Mouse (Mus musculus) heart, embryonic 16.5 days (tissue): ENCODE data around the gene Fut1. TPM values are rescaled to one million over a fixed set of nuclear protein-coding genes. Genes with fewer than 3 reads are reported as not detected.

Experiments used
- ATAC-seq: fragments of 200-750 bp; cut with Nextera tagmentation; replicated peaks from 2 replicates; pipeline ENCODE4 v1.8.0; 2017; ENCODE audit warnings: moderate number of reproducible peaks; ENCODE audit not compliant: insufficient read depth, low FRiP score; ENCODE audit errors: extremely low read depth
- H3K27ac ChIP-seq: fragments of 300-500 bp; sonication (generic); 2 replicates; pipeline ENCODE4 v1.5.1; 2014; ENCODE audit warnings: mild to moderate bottlenecking, low read length, control low read depth, moderate library complexity
- H3K27me3 ChIP-seq: fragments of 300-500 bp; sonication (generic); 2 replicates; pipeline ENCODE4 v1.6.1; 2014; ENCODE audit warnings: low read length, mixed read lengths; ENCODE audit not compliant: control insufficient read depth, insufficient read depth
- H3K36me3 ChIP-seq: fragments of 300-500 bp; sonication (generic); 2 replicates; pipeline ENCODE4 v1.6.1; 2014; ENCODE audit not compliant: control insufficient read depth, insufficient read depth
- H3K4me1 ChIP-seq: fragments of 300-500 bp; sonication (generic); 2 replicates; pipeline ENCODE4 v1.6.1; 2014; ENCODE audit warnings: low read length, mixed read lengths; ENCODE audit not compliant: control insufficient read depth, insufficient read depth
- H3K4me2 ChIP-seq: fragments of 300-500 bp; sonication (generic); 2 replicates; pipeline ENCODE4 v1.6.1; 2014; ENCODE audit warnings: low read depth, mild to moderate bottlenecking, control low read depth, low read length
- H3K4me3 ChIP-seq: fragments of 300-500 bp; sonication (generic); 2 replicates; pipeline ENCODE4 v1.5.1; 2014; ENCODE audit warnings: mild to moderate bottlenecking, control low read depth, low read length
- H3K9ac ChIP-seq: fragments of 300-500 bp; sonication (generic); 2 replicates; pipeline ENCODE4 v1.6.1; 2014; ENCODE audit warnings: low read length, control low read depth
- H3K9me3 ChIP-seq: fragments of 300-500 bp; sonication (generic); replicated peaks from 2 replicates; pipeline ENCODE4 v1.6.1; 2016; ENCODE audit warnings: low read length; ENCODE audit not compliant: control insufficient read depth
- WGBS: fragments of 180-500 bp; shearing (Covaris S2); extraction: QIAGEN DNeasy Blood & Tissue Kit; methylation state at CpG from one replicate; pipeline ENCODE4 v1.1.7; 2014; 5-methylcytosine and 5-hydroxymethylcytosine counted together
- polyA plus RNA-seq: library from polyadenylated mRNA; unstranded; fragments of >200 nt; fragmentation: Nextera tagmentation; extraction: Ambion mirVana; gene quantifications from 2 replicates; pipeline ENCODE4 v1.2.1, GENCODE M21; 2015

Fut1 gene
- polyA plus RNA-seq, 1 experiment from 2014 or later: 0.83 TPM

DNA sequence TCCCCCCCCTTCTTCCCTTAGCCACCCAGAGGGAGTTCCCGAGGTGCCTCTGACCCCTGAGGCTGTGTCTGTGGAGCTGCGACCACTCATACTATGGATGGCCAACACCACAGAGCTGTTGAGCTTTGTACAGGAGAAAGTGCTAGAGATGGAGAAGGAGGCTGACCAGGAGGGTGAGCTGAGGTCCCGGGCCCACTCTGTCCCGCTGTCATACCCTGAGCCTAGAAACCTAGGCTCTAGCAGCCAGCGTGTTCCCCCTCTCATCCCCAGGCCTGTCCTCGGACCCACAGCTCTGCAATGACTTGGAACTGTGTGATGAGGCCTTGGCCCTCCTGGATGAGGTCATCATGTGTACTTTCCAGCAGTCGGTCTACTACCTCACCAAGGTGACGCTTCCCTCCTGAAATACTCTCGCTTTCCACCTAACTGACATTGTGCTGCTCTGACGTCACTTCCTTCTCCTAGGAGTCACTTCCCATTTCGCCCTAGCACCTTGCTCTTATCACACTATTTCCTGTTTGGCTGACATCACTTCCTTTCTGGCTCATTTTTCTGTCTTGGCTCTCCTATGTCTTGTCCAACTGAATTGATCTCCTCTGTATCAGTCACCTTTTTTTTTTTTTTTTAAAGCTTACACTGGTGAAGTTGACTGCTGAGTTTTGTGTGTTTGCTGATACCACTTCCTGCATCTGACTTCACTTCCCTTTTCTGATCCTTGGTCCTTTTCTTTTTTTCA, 18.0 kb downstream of the Fut1 start:
- no peak overlapping the region for H3K4me2 ChIP-seq
- peaks cover 27% of the 10 kb centered on the region for H3K4me1 ChIP-seq
- WGBS: 68% methylated on average over 11 of the region's 11 CpGs
- no peaks in the 10 kb centered on the region for H3K9me3 ChIP-seq
- H3K27me3 ChIP-seq: 0 out of 2 replicates have a peak, but pooled peaks cover 2% of the 10 kb centered on the region
- H3K4me3 ChIP-seq: no peak overlapping the region
- H3K36me3 ChIP-seq: peaks cover 9% of the 10 kb centered on the region
- no peak overlapping the region for H3K9ac ChIP-seq
- H3K27ac ChIP-seq: peak overlapping the region; percentile 79
- no peak for ATAC-seq

DNA sequence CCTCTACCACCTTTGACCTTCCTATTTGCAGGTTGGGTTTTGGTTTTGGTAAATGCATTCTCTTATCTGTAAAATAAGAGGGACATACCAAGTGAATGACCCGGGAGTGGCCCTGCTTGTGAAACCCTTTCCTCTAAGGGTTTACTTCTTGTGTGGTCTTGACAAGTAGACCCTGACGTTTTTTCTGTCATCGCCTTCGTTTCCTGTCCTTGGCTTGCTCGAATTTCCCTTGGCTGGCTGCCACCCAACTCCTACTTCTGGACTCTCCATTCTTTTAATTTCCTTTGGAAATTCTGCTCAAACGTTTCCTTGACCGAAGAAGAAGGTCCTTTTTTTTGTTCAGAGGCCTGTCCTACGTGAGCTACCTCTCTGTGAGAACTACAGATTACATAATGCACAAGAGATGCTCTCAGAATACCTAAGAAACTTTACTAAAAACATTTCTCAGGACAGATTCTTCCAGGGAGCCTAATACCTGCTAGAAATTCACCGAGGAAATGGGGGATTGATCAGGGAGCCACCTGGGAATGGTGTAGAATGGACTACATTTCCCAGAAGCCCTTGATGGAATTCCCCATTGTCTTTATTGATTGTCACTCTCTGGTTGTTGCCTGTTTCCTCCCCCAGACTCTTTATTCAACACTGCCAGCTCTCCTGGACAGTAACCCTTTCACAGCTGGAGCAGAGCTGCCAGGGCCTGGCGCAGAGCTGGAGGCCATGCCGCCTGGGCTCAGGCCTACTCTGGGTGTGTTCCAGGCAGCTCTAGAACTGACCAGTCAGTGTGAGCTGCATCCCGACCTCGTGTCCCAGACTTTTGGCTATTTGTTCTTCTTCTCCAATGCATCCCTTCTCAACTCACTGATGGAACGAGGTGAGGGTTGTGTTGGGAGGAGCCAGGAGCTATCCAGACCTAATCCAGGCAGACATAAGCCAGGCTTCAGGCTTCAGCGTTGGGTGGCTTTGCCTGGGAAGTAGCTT, 18.9 kb downstream of the Fut1 start:
- Histone ChIP-seq H3K4me1 (peaks cover 33% of the 10 kb centered on the region), H3K36me3 (peaks cover 9% of the 10 kb centered on the region), H3K4me2 (peak overlapping the region; percentile 14), H3K9me3 (no peaks in the 10 kb centered on the region), H3K27me3 (0 out of 2 replicates have a peak, but pooled peaks cover 2% of the 10 kb centered on the region), H3K27ac (peak overlapping the region; percentile 79), H3K9ac (no peak overlapping the region), H3K4me3 (no peak overlapping the region)
- no peak; the same call in 1 of the 2 replicates for ATAC-seq
- WGBS: 56% methylated on average over 15 of the region's 15 CpGs

DNA sequence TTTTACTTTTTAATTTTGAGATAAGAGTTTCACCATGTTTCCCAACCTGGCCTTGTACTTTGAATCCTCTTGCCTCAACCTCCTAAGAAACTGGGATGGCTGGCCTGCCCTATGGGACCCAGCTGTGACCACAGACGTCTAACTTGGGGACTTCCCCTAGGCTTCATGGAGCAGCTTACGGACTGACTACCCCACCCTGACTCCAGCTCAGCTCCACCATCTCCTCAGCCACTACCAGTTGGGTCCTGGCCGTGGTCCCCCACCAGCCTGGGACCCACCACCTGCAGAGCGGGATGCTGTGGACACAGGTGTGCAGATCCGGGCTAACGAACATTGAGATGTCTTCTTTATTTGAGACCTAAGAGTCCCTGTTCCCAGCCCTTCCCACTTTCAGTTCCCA, 20.6 kb downstream of the Fut1 start:
- Histone ChIP-seq H3K4me2 (peak overlapping the region; percentile 53; the same call in 1 of the 2 replicates), H3K4me3 (no peak overlapping the region), H3K9ac (no peak overlapping the region), H3K4me1 (peaks cover 44% of the 10 kb centered on the region), H3K36me3 (peaks cover 9% of the 10 kb centered on the region), H3K27ac (no peak overlapping the region), H3K9me3 (no peaks in the 10 kb centered on the region), H3K27me3 (no peaks in the 10 kb centered on the region)
- ATAC-seq: no peak
- WGBS: 91% methylated on average over 6 of the region's 6 CpGs

DNA sequence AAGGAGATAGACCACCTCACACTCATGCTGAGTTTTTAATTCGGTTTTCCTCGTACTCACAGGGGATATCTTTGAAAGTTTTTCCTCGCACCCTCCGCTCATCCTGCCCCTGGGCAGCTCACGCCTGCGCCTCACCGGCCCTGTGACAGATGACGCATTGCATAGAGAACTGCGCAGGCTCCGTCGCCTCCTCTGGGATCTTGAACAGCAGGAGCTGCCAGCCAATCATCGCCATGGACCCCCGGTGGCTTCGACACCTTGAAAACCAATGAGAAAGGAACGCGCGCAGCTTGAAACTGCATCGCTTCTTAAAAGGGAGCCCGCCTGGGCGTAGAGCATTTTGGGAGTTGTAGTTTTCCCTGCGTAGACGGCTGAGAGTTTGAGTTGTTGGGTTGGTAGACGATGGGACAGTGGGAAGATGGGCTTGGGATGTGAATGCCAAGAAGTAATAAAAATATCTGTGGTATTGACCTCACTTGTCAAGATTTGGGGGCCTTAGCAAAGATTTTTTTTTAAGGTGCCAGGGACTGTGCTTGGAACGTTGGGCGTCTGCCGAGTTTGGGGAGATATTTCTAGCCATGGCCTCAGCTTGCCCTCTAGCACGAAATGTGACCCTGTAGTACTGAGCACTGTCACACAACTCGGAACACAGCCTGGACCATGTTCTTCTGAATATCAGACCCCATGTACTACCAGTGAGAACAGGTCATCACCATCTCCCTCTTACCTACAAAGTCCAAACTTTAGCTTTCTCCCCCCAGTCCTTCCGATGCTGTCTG, 21.7 kb downstream of the Fut1 start:
- Histone ChIP-seq H3K9ac (peak overlapping the region; percentile 43; the same call in 1 of the 2 replicates), H3K4me2 (peak overlapping the region; percentile 53), H3K27me3 (no peaks in the 10 kb centered on the region), H3K9me3 (no peaks in the 10 kb centered on the region), H3K27ac (no peak overlapping the region), H3K4me1 (peaks cover 42% of the 10 kb centered on the region), H3K36me3 (peaks cover 9% of the 10 kb centered on the region), H3K4me3 (peak overlapping the region; percentile 18)
- 29% methylated on average over 29 of the region's 29 CpGs for WGBS
- peak; percentile 77 for ATAC-seq

DNA sequence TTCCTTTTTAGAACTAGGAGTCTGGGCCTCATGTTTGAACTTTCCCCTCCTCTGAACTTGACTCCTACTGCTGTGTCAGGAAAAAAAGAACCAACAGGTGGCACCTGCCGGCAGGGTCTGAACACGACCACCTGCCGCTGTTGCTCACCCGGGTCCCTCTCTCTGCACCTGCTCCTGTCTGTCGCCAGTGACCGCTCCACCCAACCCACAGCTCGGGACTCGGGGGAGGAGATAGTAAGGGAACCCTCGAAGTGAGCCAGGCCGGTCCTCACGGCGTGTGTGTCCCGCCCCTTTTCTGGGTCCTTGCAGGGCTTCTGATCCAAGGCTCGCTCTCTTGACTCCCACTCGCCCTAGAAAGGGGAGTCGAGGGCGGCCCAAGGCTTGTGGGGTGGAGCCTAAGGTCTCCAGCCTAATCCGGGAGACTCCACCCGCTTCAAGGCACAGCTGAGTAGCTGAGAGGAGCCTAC, 22.5 kb downstream of the Fut1 start, which contains the start of gene Mamstr:
Mamstr (plus strand) TSS at position 417 of the 467 bp plus-strand sequence.
- H3K4me2 ChIP-seq: no peak within 1 kb of the TSS; the same call in 1 of the 2 replicates
- H3K36me3 ChIP-seq: peaks cover 9% of the 10 kb centered on the region
- no peaks in the 10 kb centered on the region for H3K9me3 ChIP-seq
- no peak within 1 kb of the TSS for H3K9ac ChIP-seq
- WGBS: 37% methylated on average over 19 of the region's 19 CpGs
- peaks cover 46% of the 10 kb centered on the region for H3K4me1 ChIP-seq
- no peaks in the 10 kb centered on the region for H3K27me3 ChIP-seq
- H3K4me3 ChIP-seq: no peak within 1 kb of the TSS
- H3K27ac ChIP-seq: peak within 1 kb of the TSS; percentile 72
- ATAC-seq: no peak

DNA sequence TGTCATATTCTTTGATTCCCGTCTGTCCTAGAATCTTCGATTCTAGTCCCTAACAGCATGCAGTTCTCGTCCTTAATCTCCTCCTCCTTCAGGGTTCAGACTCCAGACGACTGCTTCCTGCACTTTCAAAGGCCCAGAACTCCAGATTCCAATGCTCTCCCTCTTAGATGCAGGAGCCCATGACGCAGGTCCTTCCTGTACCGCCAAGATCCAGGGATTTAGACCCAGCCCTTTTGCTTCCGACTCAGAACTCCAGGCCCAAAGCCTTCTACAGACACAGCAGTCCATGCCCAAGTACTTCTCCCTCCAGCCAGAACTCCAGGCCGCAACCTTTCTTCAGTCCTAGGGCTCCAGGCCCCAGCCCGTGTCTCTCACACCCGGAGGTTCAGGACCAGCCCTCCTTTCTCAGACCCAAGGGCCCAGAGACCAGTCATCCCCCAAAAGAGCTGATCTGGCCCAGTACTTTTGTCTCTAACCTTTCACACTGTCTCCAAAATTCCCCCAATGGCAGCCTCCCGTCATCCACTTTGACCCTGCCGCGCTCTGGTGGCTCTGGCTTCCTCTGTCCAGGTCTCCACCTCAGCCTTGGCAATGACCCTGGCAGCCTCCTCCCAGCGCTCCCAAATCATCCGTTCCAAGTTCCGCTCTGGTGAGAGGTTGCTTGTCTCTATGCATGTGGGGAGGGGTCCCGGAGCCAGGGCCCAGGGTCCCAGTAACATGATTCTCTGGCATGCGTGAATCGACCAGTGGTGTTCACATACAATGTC, 23.3 kb downstream of the Fut1 start:
- Histone ChIP-seq H3K4me3 (no peak overlapping the region), H3K27me3 (no peaks in the 10 kb centered on the region), H3K9me3 (no peaks in the 10 kb centered on the region), H3K4me2 (no peak overlapping the region), H3K36me3 (peaks cover 9% of the 10 kb centered on the region), H3K4me1 (peaks cover 49% of the 10 kb centered on the region), H3K9ac (no peak overlapping the region), H3K27ac (peak overlapping the region; percentile 72)
- no peak for ATAC-seq
- WGBS: 76% methylated on average over 19 of the region's 19 CpGs

DNA sequence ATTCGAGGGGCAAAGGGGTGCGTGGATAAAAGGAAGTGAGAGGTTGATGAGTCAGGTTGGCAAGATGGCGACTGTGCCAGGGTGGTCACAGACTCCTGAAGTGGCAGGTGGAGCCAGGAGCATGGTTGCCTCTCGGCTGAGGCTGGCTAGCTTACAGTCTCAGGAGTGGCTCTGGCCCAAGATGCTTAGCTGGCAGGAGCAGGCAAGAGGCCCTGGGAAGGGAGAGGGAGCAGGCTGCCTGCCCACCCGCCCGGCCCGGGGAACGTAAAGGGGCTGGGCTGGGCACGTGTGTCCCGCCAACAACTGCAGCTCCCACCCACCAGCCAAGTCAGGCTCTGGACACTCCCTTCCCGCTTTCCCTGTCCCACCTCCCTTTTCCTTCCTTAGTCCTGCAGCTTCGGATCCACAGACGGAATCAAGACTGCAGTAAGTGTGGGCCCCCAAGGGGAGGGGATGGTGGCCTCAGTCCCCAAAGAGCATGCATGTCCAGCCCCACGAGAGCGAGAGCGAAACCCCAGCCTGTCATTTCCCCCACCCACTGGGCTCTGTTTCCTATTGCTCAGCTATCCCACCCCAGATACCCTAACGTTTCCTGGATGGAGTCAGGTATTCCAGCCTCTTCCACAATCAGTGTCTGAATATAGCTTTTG, 24.4 kb downstream of the Fut1 start:
- peak; percentile 33 for ATAC-seq
- no peaks in the 10 kb centered on the region for H3K27me3 ChIP-seq
- peak overlapping the region; percentile 41 for H3K4me3 ChIP-seq
- 36% methylated on average over 16 of the region's 17 CpGs for WGBS
- peaks cover 42% of the 10 kb centered on the region for H3K4me1 ChIP-seq
- H3K9me3 ChIP-seq: no peaks in the 10 kb centered on the region
- peak overlapping the region; percentile 72 for H3K27ac ChIP-seq
- peak overlapping the region; percentile 67 for H3K4me2 ChIP-seq
- peak overlapping the region; percentile 76 for H3K9ac ChIP-seq
- H3K36me3 ChIP-seq: peaks cover 4% of the 10 kb centered on the region
